Mouse (Mus musculus): ENCODE data around the gene Sike1.

DNA sequence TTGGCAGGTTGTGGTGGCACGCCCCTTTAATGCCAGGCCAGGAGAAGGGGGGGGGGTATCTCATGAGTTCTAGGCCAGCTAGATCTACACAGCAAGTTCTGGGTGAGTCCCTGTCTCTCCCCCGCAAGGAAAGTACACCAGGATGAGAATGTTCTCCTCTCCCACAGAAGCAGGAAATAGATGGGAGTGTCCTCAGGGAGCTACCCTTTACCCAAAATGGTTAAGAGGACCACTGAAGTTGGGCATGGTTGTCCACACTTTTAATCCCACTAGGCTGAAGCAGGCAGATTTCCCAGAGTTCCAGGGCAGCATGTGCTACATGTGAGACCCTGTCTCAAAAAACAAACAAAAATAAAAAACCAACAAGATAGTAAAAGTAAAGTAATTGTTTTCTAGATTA is 24.0 kb downstream of the Sike1 start:
- TF ChIP-seq POLR2A (IDR thresholded peaks at IDR 0.05; ENCODE audit: low read depth, low read length) = no peak
- TF ChIP-seq CTCF (conservative IDR thresholded peaks at IDR 0.05; ENCODE audit: insufficient read depth, insufficient read length, low read depth, low read length) = no peak
